Mouse (Mus musculus) c-Kit-negative CD71-positive TER-119-positive erythroid progenitor cells, embryonic 14.5 days (primary cell): ENCODE results near the gene Aipl1.
"Not testable (repeated sequence)": the region's sequence is repeated elsewhere in the genome, so short reads cannot be mapped to it uniquely, and the experiment has no call there.

Experiments
- DNase-seq: peaks from one replicate; pipeline ENCODE4 v3.0.0-alpha.2; 2013; ENCODE audit warnings: low read depth, low spot score

Aipl1 gene

DNA sequence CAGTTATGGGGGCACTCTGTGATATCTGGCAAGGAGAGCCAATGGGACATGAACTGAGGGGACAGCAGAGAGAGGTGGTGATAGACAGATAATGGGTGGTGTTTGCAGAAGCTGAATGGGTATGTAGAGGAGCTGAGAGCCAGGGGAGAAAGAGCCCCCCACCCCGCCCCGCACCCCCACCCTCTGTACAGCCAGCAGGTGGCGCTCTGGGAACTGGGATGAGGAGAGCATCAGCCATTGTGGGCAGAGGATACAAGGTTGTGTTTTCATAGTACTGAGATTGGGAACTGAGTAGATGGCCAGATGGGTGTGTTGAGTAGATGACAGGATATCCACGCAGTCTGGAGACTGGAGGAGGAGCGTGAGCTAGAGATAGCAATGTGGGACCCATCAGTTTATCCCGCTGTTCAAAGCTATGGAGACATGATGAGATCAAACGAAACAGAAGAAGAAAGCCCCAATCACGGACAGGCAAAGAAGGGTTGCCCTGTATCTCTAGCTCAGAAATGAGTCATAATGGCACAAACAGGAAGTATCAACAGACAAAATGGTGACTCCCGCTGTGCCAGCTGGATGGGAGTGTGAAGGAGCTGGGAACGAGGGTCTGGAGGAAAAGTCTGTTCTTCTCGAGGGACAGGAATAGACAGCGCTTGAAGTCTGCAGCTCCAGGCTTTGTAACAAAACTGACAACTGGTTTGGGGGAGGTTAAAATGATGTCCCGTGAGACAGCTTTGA is 20.6 kb downstream of the Aipl1 start:
- DNase-seq = no peak

DNA sequence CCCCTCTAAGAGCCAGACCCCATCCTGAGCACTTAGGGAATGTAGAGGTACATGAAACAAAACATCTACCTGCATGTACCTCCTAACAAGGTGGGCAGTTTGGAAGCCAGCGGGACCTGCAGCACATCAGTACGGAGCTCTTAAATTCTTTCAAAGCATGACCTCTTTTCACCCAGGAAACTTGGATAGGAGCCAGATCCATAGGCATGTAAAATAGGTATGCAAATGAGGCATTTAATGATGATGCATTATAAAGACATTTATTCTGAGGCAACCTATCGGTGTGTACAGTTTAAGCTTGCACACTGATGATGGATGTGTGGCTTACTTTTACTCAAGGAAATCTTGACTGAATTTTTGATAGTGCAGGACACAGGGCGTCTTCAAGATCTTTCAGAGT is 22.6 kb downstream of the Aipl1 start:
- no peak for DNase-seq

DNA sequence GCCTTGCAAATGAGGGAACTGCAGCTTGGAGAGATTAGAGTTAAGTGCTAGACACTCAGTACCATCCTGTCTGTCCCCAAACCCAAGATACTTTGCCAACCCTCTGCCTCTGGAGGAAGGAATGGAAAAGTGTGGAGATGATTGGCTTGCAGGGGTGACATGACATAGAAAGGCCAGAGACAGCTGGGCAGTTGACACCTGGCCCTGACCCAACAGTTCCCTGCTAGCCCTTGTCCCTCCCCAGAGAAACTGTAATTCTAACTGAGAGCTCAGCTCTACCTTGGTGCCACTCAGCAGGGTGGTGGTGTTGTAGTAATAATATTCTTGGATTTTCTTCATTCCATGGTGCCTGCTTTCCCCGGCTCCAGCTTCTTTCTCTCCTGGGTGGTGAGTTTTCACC is 25.4 kb downstream of the Aipl1 start:
- DNase-seq = no peak

DNA sequence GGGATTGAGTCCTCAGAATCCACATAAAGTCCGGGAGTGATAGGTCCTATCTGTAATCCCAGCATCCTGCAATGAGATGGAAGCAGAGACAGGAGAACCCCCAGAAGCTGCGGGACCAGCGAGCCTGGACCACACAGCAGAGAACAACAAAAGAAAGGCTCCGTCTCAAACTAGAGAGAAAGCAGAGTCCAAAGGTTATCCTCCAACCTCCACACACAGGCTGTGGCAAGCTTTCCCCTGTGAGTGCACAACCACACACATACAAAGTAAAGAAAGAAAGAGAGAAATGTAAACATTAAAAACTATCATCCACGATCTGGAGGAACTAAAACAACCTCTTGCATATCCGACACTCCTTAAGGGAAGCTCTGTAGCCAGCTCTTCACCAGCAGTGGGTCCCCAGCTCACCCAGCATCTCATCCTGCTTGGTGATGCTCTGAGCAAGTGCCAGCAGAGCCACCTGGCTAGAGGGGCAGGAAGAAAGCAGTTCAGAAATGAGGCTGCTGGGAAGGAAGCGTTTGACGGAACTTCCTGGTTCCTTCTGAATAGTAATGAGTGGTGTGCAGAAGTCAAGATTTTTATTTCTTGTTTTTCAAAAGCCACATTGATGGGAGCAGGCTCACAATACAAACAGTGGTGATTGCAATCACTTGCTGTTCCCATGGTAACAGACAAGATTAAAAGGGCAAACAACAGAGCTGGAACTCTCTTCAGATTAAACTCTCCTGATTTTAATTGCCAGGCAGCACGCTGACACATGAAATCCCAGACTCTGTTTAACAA is 26.2 kb downstream of the Aipl1 start:
- no peak for DNase-seq

DNA sequence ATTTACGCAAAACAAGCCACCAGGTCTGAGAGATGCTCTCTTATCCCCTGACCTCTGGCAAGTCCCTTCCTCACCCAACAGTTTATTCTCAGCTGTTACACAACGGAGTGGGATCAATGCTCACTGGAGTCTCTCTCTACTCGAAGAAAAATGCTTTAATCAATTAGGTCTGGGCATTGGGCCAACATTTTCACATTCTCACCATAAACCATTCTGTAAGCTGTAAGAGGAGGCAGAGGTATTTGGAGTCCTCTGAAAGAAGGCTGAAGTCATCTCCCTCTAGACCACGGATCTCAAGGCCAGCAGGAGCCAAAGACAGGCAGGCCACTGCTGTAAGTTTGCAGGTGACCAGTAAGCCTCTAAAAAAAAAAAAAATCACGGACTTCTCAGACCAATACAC is 26.9 kb downstream of the Aipl1 start:
- DNase-seq = no peak

DNA sequence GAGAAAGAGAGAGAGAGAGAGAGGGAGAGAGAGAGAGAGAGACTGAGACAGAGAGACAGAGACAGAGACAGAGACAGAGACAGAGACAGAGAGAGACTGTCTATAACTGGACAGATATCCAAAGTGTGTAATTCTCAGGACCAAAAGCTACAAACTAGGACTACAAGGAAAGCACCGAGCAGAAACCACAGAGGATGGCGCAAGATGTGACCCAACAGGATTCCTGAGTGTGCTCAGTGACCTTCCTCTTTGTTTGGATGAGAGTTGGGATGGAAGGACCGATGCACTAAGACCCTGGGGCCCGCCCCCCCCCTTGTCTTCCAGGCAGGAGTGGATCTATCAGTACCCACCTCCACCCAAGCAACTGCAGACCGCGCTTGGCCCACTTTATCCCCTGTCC is 31.8 kb downstream of the Aipl1 start:
- no peak for DNase-seq

DNA sequence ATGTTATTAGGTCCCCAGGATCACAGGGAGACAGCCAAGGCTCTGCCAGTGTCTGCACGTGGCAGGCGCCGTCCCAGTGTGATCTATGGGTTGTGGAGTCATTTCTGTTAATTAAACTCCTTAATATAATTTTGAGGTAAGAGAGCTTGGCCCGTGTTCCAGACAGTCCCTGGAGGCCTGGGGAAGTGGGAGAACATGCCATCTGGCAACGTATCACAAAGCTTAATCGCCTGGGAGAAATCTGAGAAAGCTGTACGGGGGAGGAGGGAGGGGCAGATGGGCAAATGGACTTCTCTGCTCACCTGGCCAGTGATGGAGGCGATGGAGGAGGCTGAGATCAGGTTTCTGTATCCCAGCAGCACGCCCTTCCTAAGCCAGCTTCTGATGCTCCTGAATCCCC is 34.1 kb downstream of the Aipl1 start:
- DNase-seq = no peak

DNA sequence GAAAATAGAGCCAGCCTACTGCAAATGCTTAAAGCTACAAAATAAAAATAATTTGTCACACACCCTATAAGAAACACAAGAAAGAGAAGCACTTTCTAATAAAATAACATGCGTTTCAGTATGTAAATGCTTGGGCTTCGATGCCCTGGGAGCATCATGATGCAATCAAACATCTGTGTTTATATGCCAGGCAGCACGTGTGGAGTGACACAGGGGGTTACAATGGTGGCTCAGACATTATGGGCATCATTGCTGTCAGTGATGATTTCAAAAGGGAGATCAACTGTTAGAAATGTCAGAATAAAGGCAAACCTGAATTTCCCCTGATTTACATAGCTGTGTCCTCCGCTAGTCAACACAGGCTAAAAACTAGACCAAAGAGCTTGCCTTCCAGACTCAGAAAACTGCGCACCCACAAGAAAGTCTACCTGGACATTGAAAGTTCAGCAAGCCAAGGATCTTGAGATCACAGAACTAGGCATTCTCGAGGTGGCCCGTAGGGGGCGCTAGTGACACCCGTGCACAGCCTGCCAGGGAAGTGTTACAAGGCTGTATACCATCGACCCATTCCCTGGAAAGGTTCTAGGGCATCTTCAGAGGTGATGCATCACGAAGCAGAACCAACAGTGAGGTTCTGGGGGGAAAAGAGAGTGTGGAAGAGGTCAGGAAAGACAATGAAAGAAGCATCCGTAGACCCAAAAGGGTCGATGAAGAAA is 35.0 kb downstream of the Aipl1 start:
- DNase-seq = no peak

DNA sequence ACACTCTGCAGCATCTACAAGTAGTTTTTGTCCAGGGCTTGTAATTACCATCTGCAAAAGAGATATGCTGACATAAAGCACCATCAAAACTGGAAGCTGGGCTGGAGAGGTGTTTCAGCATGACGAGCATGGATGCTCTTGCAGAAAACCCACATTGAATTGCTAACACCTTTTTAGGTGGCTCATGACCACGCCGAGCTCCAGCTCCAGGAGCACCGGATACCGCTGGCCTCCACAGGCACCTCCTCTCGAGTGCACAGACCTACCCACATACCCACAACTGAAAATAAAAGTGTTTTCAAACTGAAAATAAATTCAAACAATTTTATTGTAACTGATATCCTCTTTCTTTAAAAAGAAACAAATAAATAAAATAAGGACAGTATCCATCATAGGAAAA is 37.1 kb downstream of the Aipl1 start:
- no peak for DNase-seq

DNA sequence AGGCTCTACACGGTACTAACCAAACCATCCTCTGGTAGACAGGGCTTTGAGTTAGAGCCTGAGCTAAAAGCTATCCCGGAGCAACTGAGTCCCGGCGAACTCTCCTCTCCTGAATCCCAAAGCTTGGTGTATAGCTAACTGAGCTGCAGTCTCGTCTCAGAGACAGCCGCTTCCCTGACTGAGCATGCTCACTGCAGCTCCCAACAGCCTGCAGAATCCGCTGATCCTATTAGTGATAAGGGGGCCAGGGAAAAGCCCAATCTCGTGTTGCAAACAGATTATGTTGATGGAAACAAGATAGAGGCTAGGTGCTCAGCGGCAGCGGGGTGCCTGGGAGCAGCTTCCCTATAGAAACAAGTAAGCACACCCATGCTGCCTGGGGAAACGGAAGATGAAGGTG is 40.5 kb downstream of the Aipl1 start:
- no peak for DNase-seq

DNA sequence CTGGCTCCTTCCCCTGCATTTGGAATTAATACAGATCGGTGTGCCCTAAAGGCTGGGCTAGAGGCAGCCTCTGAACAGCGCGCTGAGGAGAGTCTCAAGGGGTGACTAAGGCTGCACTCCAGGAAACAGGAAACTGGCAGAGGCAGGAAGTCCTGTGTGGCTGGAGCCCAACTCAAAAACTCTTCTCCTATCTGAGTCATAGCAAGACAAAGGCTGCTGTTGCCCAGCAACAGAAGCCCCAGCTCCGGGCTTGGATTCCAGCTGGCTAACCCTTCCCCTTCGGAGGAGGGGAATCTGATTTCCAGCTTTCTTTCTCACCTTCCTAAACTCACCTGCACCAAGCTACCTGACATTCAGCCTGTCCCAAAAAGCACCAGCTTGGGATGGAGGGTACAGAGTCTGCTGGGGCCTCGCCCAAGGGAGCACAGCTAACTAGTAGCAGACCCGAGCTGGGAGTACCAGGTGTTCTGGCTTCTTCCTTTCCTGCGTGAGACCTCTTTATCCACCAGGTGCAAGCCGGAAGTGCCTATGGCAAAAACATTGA is 41.3 kb downstream of the Aipl1 start:
- no peak for DNase-seq

DNA sequence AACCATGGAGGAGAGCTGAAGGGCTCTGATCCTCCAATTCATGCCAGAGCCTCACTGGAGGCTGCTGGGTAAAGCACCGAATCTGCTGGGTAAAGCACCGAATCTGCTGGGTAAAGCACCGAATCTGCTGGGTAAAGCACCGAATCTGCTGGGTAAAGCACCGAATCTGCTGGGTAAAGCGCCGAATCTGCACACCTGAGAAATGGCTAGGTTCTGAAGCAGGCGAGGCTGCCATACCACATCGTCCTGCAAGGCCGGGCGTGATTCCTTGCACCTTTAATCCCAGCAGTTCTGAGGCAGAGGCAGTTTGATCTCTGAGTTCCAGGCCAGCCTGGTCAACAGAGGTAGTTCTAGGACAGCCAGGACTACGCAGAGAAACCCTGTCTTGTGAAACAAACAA is 44.9 kb downstream of the Aipl1 start:
- no peak for DNase-seq

DNA sequence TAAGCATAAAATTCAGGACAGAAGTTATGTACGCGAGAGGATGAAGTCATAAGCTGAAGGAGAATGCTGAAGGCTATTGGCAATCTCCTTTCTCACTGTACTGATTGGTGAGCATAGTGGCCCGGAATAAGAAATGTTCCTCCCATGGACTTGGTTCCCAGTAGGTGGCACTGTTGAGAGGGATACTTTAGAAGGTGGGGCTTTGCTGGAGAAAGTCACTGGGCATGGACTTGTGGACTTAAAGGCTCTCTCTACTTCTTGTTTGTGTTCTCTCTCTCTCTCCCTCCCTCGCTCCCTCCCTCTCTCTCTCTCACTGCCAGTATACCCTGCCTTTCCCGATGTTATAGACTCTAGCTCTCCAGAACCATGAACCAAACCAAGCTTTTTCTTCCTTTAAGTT is 45.8 kb downstream of the Aipl1 start:
- no peak for DNase-seq

DNA sequence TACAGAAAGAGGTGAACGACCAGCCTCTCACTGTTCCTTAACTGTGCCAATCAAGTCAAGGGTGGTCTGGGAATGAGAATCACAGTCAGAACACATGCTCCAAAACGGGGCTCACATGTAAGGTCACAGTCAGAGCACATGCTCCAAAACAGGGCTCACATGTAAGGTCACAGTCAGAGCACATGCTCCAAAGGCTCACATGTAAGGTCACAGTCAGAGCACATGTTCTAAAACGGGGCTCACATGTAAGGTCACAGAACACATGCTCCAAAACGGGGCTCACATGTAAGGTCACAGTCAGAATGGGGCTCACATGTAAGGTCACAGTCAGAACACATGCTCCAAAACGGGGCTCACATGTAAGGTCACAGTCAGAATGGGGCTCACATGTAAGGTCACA is 47.9 kb downstream of the Aipl1 start:
- DNase-seq = not testable (repeated sequence)

DNA sequence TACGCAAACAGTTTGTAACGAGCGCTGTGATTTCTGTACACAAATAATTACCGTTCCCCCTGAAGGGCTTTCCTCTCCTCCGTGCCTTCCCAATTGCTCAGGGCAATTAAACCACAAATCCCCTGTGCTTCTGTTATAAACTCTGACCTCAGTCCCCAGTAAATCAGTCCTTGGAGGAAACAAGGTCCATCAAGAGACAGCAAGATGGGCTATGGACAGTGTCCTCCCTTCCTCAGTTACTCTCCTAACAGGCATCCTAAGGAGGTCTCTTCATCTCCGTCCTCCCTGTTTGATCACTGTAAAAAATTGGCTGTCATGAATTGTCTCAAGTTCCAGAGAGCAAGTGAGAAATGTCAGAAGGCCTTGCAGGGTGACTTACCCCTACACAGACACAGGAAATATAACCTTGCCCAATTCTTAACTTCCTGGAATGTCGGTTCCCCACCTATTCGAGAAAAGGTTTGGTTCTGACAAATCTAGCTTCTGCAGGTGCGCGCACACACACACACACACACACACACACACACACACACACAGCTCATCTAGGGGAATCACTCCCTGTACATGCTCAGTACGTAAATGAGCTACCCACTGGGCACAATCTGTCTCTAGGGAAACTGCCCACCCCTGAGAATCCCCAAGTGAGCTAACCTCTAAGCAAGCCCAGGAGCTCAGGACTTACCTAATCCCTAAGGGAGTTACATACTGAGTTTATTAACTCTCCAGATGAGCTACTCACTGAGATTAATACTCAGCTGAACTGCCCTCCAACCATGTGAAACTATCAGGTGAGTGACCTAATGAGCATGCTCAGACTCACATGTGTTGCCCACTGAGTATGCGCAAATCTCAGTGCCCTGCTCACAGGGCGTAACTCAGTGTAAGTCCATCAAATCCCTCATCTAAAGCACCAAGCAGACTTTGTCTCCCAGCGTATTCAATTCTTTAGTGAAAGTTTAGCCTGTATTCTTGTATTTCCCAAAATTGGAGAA is 49.9 kb downstream of the Aipl1 start:
- DNase-seq = no peak

DNA sequence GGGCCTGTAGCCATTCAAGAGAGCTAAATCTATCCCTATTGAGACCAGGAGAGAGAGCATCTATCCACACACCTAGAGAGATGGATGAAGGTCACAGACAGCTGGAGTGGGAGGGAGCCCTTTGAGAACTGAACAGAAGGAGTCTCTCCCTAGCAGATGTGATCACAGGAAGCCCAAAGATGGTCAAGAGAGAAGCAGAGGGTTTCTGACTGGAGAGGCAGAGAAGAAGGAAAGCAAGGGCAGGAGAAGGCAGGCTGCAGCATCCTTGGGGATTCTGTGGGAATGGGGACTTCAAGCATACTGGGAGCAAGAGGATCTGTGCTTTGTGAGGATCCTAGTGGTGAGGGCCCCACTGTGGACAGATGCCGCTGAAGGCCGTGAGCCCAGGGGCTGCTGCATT is 51.5 kb downstream of the Aipl1 start:
- no peak for DNase-seq

DNA sequence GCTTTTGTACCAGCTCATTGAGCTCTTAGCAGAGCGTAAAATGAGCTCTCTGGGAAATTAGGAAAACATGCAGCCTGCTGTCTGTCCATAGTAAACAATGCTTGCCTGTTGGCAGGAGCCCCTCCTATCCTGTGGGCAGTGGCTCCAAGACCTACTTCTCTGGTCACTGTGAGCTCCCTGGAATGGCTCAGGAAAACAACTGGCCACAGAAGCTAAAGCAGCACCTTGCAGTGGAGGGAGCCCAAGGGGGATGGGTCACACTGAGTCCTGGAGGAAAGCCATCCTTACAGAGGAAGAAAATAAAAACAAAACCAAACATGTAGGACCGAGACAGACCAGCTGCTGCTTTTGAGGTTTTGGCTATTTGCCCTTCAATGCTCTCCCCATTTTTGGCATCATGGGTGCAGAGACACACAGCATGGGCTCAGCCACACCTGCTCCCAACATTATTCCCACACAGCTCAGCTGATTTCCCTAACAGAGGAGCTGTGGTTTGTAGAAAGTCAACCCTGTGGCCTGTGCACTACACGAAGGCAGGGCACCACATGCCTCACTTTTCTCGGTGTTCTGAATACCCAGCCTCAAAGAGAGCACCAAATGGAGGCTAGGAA is 52.1 kb downstream of the Aipl1 start:
- DNase-seq = no peak

DNA sequence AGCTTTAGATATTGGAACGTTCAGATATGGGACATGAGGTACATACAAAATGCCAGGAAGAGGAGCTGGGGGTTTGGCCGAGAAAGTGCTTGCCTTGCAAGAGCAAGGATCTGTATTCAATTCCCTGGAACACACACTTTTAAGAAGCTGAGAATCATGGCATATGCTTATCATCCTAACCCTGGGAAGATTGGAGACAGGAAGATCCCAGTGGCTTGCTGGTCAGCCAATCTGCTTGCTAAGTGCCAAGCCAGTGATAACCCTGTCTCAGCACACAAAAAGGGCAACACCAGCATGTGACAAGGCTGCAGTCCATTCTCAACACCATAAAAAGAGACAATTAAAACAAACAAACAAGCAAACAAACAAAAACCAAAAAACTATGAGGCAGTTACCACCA is 53.2 kb downstream of the Aipl1 start:
- DNase-seq = no peak
